Mouse (Mus musculus) embryonic stem cell, embryonic (primary cell): ENCODE results near the gene Pex7.
"Not testable (repeated sequence)": the region's sequence is repeated elsewhere in the genome, so short reads cannot be mapped to it uniquely, and the experiment has no call there.

Experiments
- CTCF ChIA-PET, 4 experiments: fragments of 300-600 bp in 2 of 4; fragments of 350-600 bp in 2 of 4; sonication (Branson Sonifier 250); formaldehyde crosslinking; loops; one replicate each; lab custom pipeline; 2022; ENCODE audit warnings: inconsistent platforms in 2 of 4; lab: Charles Lee
- POLR2A ChIA-PET, 4 experiments: fragments of 300-600 bp in 2 of 4; fragments of 350-600 bp in 2 of 4; sonication (Branson Sonifier 250); formaldehyde crosslinking; loops; one replicate each; lab custom pipeline; 2022; ENCODE audit warnings: antibody characterized with exemption in 4 of 4, inconsistent platforms in 1 of 4; lab: Charles Lee

Gene Pex7

GRCm38 (mm10) chr10:19935821-19936367 is 28.4 kb upstream of the Pex7 start:
- ChIA-PET POLR2A (interaction anchor here in 3 of 4 experiments (1.2 to 1.9 kb wide), 3 partner anchors 21 to 344 kb away, joined by 4 to 5 read pairs (median 4); partner anchors contain the start of gene Ifngr1 (in 1 of the 3)), CTCF (interaction anchor here in 1 of 4 experiments (1.8 kb wide), 1 partner anchor 137 kb away, joined by 4 read pairs; no protein-coding TSS in a partner anchor)

- CTCF ChIA-PET: interaction anchor here (0.6 to 1.9 kb wide), 11 partner anchors 20 to 227 kb away, joined by 3 to 10 read pairs (median 5); no protein-coding TSS in a partner anchor
- POLR2A ChIA-PET: interaction anchor here (0.6 to 1.9 kb wide), 12 partner anchors 20 to 377 kb away, joined by 3 to 7 read pairs (median 4); partner anchors contain the start of genes Bclaf1 (in 1 of the 4), Ifngr1 (in 1 of the 4) and Il20ra (in 1 of the 4)
Observed at GRCm38 (mm10) chr10:19935295-19935623, 27.8 kb upstream of the Pex7 start.

GRCm38 (mm10) chr10:19934384-19935294 is 27.1 kb upstream of the Pex7 start, which contains the start of gene Map3k5:
Gene Map3k5 (plus strand): TSS chr10:19934472.
- CTCF ChIA-PET: interaction anchor here (0.6 to 1.9 kb wide), 29 partner anchors 12 to 733 kb away, joined by 3 to 15 read pairs (median 4); partner anchors contain the start of genes Map7 (in 1 of the 4), Pex7 (in 1 of the 4) and Slc35d3 (in 1 of the 4)

GRCm38 (mm10) chr10:19933511-19934383 is 26.3 kb upstream of the Pex7 start:
- POLR2A ChIA-PET: interaction anchor here in 3 of 4 experiments (0.5 to 1.9 kb wide), 14 partner anchors 20 to 429 kb away, joined by 3 to 7 read pairs (median 3); partner anchors contain the start of genes Bclaf1 (in 1 of the 3), Ifngr1 (in 1 of the 3), Il20ra (in 1 of the 3) and Slc35d3 (in 1 of the 3)
- CTCF ChIA-PET: interaction anchor here (0.6 to 1.9 kb wide), 25 partner anchors 12 to 369 kb away, joined by 3 to 10 read pairs (median 4); partner anchors contain the start of genes Map7 (in 1 of the 4), Pex7 (in 1 of the 4) and Slc35d3 (in 1 of the 4)

More at GRCm38 (mm10) chr10:19934384-19935294, 27.1 kb upstream of the Pex7 start, which contains the start of gene Map3k5:
- POLR2A ChIA-PET: interaction anchor here (0.6 to 1.9 kb wide), 21 partner anchors 20 to 993 kb away, joined by 3 to 15 read pairs (median 4); partner anchors contain the start of genes Bclaf1 (in 2 of the 4), Ifngr1 (in 1 of the 4), Il20ra (in 1 of the 4) and Slc35d3 (in 1 of the 4)

- POLR2A ChIA-PET: interaction anchor here in 2 of 4 experiments (0.6 to 1.0 kb wide), 2 partner anchors 31 to 306 kb away, joined by 3 read pairs; no protein-coding TSS in a partner anchor
Observed at GRCm38 (mm10) chr10:19932986-19933385, 25.5 kb upstream of the Pex7 start.

GRCm38 (mm10) chr10:19928205-19928604 is 20.7 kb upstream of the Pex7 start:
- POLR2A ChIA-PET: interaction anchor here in 1 of 4 experiments (0.6 kb wide), 1 partner anchor 76 kb away, joined by 6 read pairs; no protein-coding TSS in a partner anchor
- CTCF ChIA-PET: no interaction called here

More at GRCm38 (mm10) chr10:19932986-19933385, 25.5 kb upstream of the Pex7 start:
- CTCF ChIA-PET: interaction anchor here in 2 of 4 experiments (1.2 to 1.9 kb wide), 6 partner anchors 140 to 370 kb away, joined by 3 to 9 read pairs (median 4); partner anchors contain the start of gene Map7 (in 1 of the 2)

GRCm38 (mm10) chr10:19926391-19926897 is 19.0 kb upstream of the Pex7 start:
- CTCF ChIA-PET: interaction anchor here in 1 of 4 experiments (0.6 kb wide), 1 partner anchor 1337 kb away, joined by 3 read pairs; no protein-coding TSS in a partner anchor
- POLR2A ChIA-PET: not testable (repeated sequence)

GRCm38 (mm10) chr10:19924256-19924655 is 16.8 kb upstream of the Pex7 start:
- POLR2A ChIA-PET: no interaction called here
- CTCF ChIA-PET: interaction anchor here in 1 of 4 experiments (0.7 kb wide), 1 partner anchor 1922 kb away, joined by 3 read pairs; no protein-coding TSS in a partner anchor

- ChIA-PET CTCF (interaction anchor here in 1 of 4 experiments (1.3 kb wide), 1 partner anchor 12 kb away, joined by 6 read pairs; the partner anchor contains the start of gene Map3k5), POLR2A (no interaction called here)
Observed at GRCm38 (mm10) chr10:19922410-19922809, 14.9 kb upstream of the Pex7 start.

GRCm38 (mm10) chr10:19915301-19915700 is 7.8 kb upstream of the Pex7 start:
- ChIA-PET CTCF (interaction anchor here in 2 of 4 experiments (0.6 to 2.2 kb wide), 8 partner anchors 8 to 207 kb away, joined by 3 to 12 read pairs (median 7); partner anchors contain the start of genes Il20ra (in 2 of the 2) and Pex7 (in 2 of the 2)), POLR2A (interaction anchor here (0.5 to 1.6 kb wide), 8 partner anchors 8 to 763 kb away, joined by 3 to 5 read pairs (median 3); partner anchors contain the start of gene Bclaf1 (in 1 of the 4))

- ChIA-PET CTCF (interaction anchor here in 2 of 4 experiments (1.1 to 2.1 kb wide), 4 partner anchors 21 to 422 kb away, joined by 3 to 7 read pairs (median 4); partner anchors contain the start of gene Map3k5 (in 1 of the 2)), POLR2A (interaction anchor here in 3 of 4 experiments (0.5 to 1.5 kb wide), 4 partner anchors 21 to 205 kb away, joined by 3 to 4 read pairs (median 3); partner anchors contain the start of gene Map3k5 (in 1 of the 3))
Observed at GRCm38 (mm10) chr10:19913806-19914205, 6.3 kb upstream of the Pex7 start.

GRCm38 (mm10) chr10:19911583-19911982 is 4.1 kb upstream of the Pex7 start:
- POLR2A ChIA-PET: no interaction called here
- CTCF ChIA-PET: interaction anchor here in 1 of 4 experiments (1.3 kb wide), 1 partner anchor 162 kb away, joined by 3 read pairs; no protein-coding TSS in a partner anchor

GRCm38 (mm10) chr10:19910516-19910915 is 3.0 kb upstream of the Pex7 start:
- ChIA-PET CTCF (interaction anchor here in 1 of 4 experiments (0.7 kb wide), 1 partner anchor 162 kb away, joined by 3 read pairs; no protein-coding TSS in a partner anchor), POLR2A (interaction anchor here in 1 of 4 experiments (1.8 kb wide), 1 partner anchor 24 kb away, joined by 4 read pairs; the partner anchor contains the start of gene Map3k5)

- ChIA-PET POLR2A (no interaction called here), CTCF (interaction anchor here in 1 of 4 experiments (0.7 kb wide), 1 partner anchor 26 kb away, joined by 3 read pairs; the partner anchor contains the start of gene Map3k5)
Observed at GRCm38 (mm10) chr10:19908076-19908475, 587 bp upstream of the Pex7 start.

- CTCF ChIA-PET: interaction anchor here in 1 of 4 experiments (0.6 to 0.7 kb wide), 2 partner anchors 21 to 410 kb away, joined by 6 read pairs; no protein-coding TSS in a partner anchor
Observed at GRCm38 (mm10) chr10:19904077-19904820, 3.2 kb downstream of the Pex7 start.

More at GRCm38 (mm10) chr10:19904077-19904820, 3.2 kb downstream of the Pex7 start:
- POLR2A ChIA-PET: interaction anchor here in 1 of 4 experiments (1.3 kb wide), 1 partner anchor 21 kb away, joined by 4 read pairs; no protein-coding TSS in a partner anchor
